ENCODE assay signal across 16 mouse cellular contexts in the genomic region with DNA sequence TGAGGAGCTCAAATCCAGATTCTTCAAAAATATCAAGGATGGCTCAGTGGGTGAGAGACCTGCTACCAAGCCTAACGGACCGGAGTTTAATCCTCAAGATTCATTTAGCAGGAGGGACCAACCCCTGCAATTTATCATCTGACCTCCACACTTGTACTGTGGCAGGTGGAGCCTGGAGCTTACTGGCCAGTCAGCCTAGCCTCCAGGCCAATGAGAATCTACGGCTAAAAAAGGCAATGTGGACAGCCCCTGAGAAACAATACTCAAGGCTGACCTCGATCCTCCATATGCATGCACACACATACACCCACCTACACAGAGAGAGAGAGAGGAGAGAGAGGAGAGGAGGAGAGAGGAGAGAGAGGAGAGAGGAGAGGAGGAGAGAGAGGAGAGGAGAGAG. TPM values are rescaled to one million over a fixed set of nuclear protein-coding genes. Genes with fewer than 3 reads are reported as not detected.
DNase-seq lines count a peak whose midpoint lies in the region; ATAC-seq and TF ChIP-seq lines count a peak whose summit lies in the region.
"Had no signal": no experiment of that assay in that cellular context is flagged by ENCODE, and none has a peak within 500 bp of the region (broad histone marks: within the 10 kb centered on the region; RNA-seq: fewer than 3 reads in every experiment).

No protein-coding gene starts in this region.

- no peak for DNase-seq in heart, adult 11 months
- no peak for DNase-seq in layer of hippocampus, adult 2 months (ENCODE audit: low spot score in 2 of 2)
- DNase-seq in layer of hippocampus, postnatal 10 days (ENCODE audit: low spot score in 2 of 2) = no peak
- peak; percentile 61 for DNase-seq in embryo, embryonic 10 days (ENCODE audit: low spot score)
- DNase-seq: cerebellum, adult 8-10 months; gastrocnemius, postnatal 14 days; kidney, postnatal 14 days; layer of hippocampus, postnatal 36 days; lung, adult 2 months had no signal

- WGBS in heart, embryonic 12.5 days = 23% methylated on average over 4 of the region's 4 CpGs
- 31% methylated on average over 4 of the region's 4 CpGs for WGBS in olfactory bulb, adult 2 months
- 24% methylated on average over 4 of the region's 4 CpGs for WGBS in kidney, embryonic 15.5 days

- ATAC-seq in heart, embryonic 12.5 days (ENCODE audit: insufficient number of reproducible peaks, low FRiP score) = 0 out of 2 replicates have a peak, but pooled peaks have one; percentile 55
- ATAC-seq in kidney, embryonic 15.5 days (replicated peaks; ENCODE audit: low FRiP score) = no peak

- H3K27me3 ChIP-seq in heart, embryonic 12.5 days (replicated peaks) = no peaks in the 10 kb centered on the region
- no peaks in the 10 kb centered on the region for H3K27me3 ChIP-seq in kidney, embryonic 15.5 days
- H3K27me3 ChIP-seq: embryonic facial prominence, embryonic 13.5 days; forebrain, embryonic 12.5 days; limb, embryonic 13.5 days had no signal

- H3K36me3 ChIP-seq in heart, embryonic 12.5 days = no peaks in the 10 kb centered on the region
- no peaks in the 10 kb centered on the region; the same call in 1 of the 2 replicates for H3K36me3 ChIP-seq in kidney, embryonic 15.5 days
- H3K36me3 ChIP-seq: embryonic facial prominence, embryonic 13.5 days; forebrain, embryonic 12.5 days; limb, embryonic 13.5 days had no signal

- no peak for TF ChIP-seq POLR2A in olfactory bulb, adult 2 months (IDR thresholded peaks at IDR 0.05; ENCODE audit: insufficient read depth, low read depth, low read length)

- peak overlapping the region; percentile 70; the same call in 1 of the 2 replicates for H3K27ac ChIP-seq in heart, embryonic 12.5 days (ENCODE audit: poor library complexity, severe bottlenecking)
- peak overlapping the region; percentile 68 for H3K27ac ChIP-seq in layer of hippocampus, adult 2 months
- H3K27ac ChIP-seq in olfactory bulb, adult 2 months (ENCODE audit: insufficient read depth, low read depth, low read length) = peak overlapping the region; percentile 94
- no peak overlapping the region for H3K27ac ChIP-seq in kidney, embryonic 15.5 days
- H3K27ac ChIP-seq: embryonic facial prominence, embryonic 13.5 days; forebrain, embryonic 12.5 days; limb, embryonic 13.5 days had no signal

- TF ChIP-seq CTCF in layer of hippocampus, adult 2 months (conservative IDR thresholded peaks at IDR 0.05) = no peak
- no peak for TF ChIP-seq CTCF in olfactory bulb, adult 2 months (IDR thresholded peaks at IDR 0.05; ENCODE audit: insufficient read depth, low read depth, low read length)

- H3K4me2 ChIP-seq in heart, embryonic 12.5 days = peak overlapping the region; percentile 45
- H3K4me2 ChIP-seq in kidney, embryonic 15.5 days = no peak overlapping the region
- H3K4me2 ChIP-seq: embryonic facial prominence, embryonic 13.5 days; forebrain, embryonic 12.5 days; limb, embryonic 13.5 days had no signal

- peak overlapping the region; percentile 60 for H3K9ac ChIP-seq in heart, embryonic 12.5 days
- no peak overlapping the region for H3K9ac ChIP-seq in kidney, embryonic 15.5 days
- H3K9ac ChIP-seq: embryonic facial prominence, embryonic 13.5 days; forebrain, embryonic 12.5 days had no signal

- H3K4me1 ChIP-seq in heart, embryonic 12.5 days (replicated peaks) = peaks cover 44% of the 10 kb centered on the region
- peaks cover 14% of the 10 kb centered on the region for H3K4me1 ChIP-seq in olfactory bulb, adult 2 months (ENCODE audit: control insufficient read depth, insufficient read depth, low read length)
- peaks cover 34% of the 10 kb centered on the region for H3K4me1 ChIP-seq in kidney, embryonic 15.5 days
- H3K4me1 ChIP-seq: megakaryocyte, embryonic 14.5 days had no signal

- H3K4me3 ChIP-seq in heart, embryonic 12.5 days = no peak overlapping the region
- H3K4me3 ChIP-seq in layer of hippocampus, adult 2 months = no peak overlapping the region
- H3K4me3 ChIP-seq in olfactory bulb, adult 2 months (ENCODE audit: insufficient read depth, low read depth, low read length) = no peak overlapping the region
- no peak overlapping the region for H3K4me3 ChIP-seq in kidney, embryonic 15.5 days (replicated peaks)
- H3K4me3 ChIP-seq: embryonic facial prominence, embryonic 13.5 days; forebrain, embryonic 12.5 days; limb, embryonic 13.5 days; megakaryocyte, embryonic 14.5 days had no signal

- no peaks in the 10 kb centered on the region for H3K9me3 ChIP-seq in heart, embryonic 12.5 days (replicated peaks)
- no peaks in the 10 kb centered on the region for H3K9me3 ChIP-seq in kidney, embryonic 15.5 days (replicated peaks)
- H3K9me3 ChIP-seq: embryonic facial prominence, embryonic 13.5 days; forebrain, embryonic 12.5 days; limb, embryonic 13.5 days; megakaryocyte, embryonic 14.5 days had no signal

RNA-seq across cellular contexts. Expression of a gene that starts 41.5 kb away (rescaled TPM):
- polyA plus RNA-seq in heart, embryonic 12.5 days (2016; fragmentation: Nextera tagmentation; extraction: Ambion mirVana) = 87.6 and 97.4 TPM in 2 replicates
- total RNA-seq in layer of hippocampus, adult 2 months (2021) = 100 to 1,000 TPM; 243 TPM
- 100 to 1,000 TPM; 232 to 253 TPM for total RNA-seq in layer of hippocampus, postnatal 10 days (2021)
- 46.1 TPM in 1 of 2 replicates, not detected in the other for polyA plus RNA-seq in olfactory bulb, adult 2 months (2012; ENCODE audit: insufficient read depth, insufficient read length, low replicate concordance, missing spikeins)
- polyA plus RNA-seq in kidney, embryonic 15.5 days (2015; fragmentation: Nextera tagmentation; extraction: Ambion mirVana) = 41.6 and 47.7 TPM in 2 replicates
